Mouse (Mus musculus) splenic B cell, adult 2 months (primary cell): ENCODE measurements around the gene Aim2.
"Not testable (repeated sequence)": the region's sequence is repeated elsewhere in the genome, so short reads cannot be mapped to it uniquely, and the experiment has no call there.

Source experiments
- DNase-seq: peaks from one replicate; pipeline ENCODE4 v3.0.0-alpha.2; 2011; ENCODE audit warnings: low read depth, low spot score
- H3K27me3 ChIP-seq: 2 replicates; pipeline ENCODE4 v1.6.1; 2012; ENCODE audit warnings: mild to moderate bottlenecking, low read length, moderate library complexity, mixed read lengths; ENCODE audit not compliant: control insufficient read depth, poor library complexity, insufficient read depth, severe bottlenecking
- H3K36me3 ChIP-seq: 2 replicates; pipeline ENCODE4 v1.6.1; 2012; ENCODE audit warnings: mild to moderate bottlenecking, low read length, moderate library complexity, mixed read lengths; ENCODE audit not compliant: control insufficient read depth, poor library complexity, insufficient read depth, severe bottlenecking

Gene Aim2

GRCm38 (mm10) chr1:173440681-173441080 is 90.0 kb downstream of the Aim2 start:
- DNase-seq = peak; percentile 49
- Histone ChIP-seq H3K27me3 (no peaks in the 10 kb centered on the region), H3K36me3 (peaks cover 3% of the 10 kb centered on the region; the same call in 1 of the 2 replicates)

GRCm38 (mm10) chr1:173441210-173441609 is 90.5 kb downstream of the Aim2 start:
- no peaks in the 10 kb centered on the region for H3K27me3 ChIP-seq
- peak; percentile 73 for DNase-seq

GRCm38 (mm10) chr1:173443061-173443460 is 92.4 kb downstream of the Aim2 start:
- DNase-seq = no peak
- peaks cover 3% of the 10 kb centered on the region for H3K36me3 ChIP-seq
- no peaks in the 10 kb centered on the region for H3K27me3 ChIP-seq

More at GRCm38 (mm10) chr1:173441210-173441609, 90.5 kb downstream of the Aim2 start:
- H3K36me3 ChIP-seq = peaks cover 3% of the 10 kb centered on the region; the same call in 1 of the 2 replicates

- DNase-seq = peak; percentile 28
- no peaks in the 10 kb centered on the region for H3K27me3 ChIP-seq
- no peaks in the 10 kb centered on the region; the same call in none of the 2 replicates for H3K36me3 ChIP-seq
Measured at GRCm38 (mm10) chr1:173447067-173447466, 96.4 kb downstream of the Aim2 start.

GRCm38 (mm10) chr1:173450621-173451020 is 99.9 kb downstream of the Aim2 start:
- Histone ChIP-seq H3K36me3 (peaks cover 6% of the 10 kb centered on the region), H3K27me3 (no peaks in the 10 kb centered on the region)
- no peak for DNase-seq

GRCm38 (mm10) chr1:173451665-173452064 is 101.0 kb downstream of the Aim2 start:
- no peak for DNase-seq
- Histone ChIP-seq H3K36me3 (peaks cover 6% of the 10 kb centered on the region), H3K27me3 (no peaks in the 10 kb centered on the region)

- Histone ChIP-seq H3K27me3 (no peaks in the 10 kb centered on the region), H3K36me3 (peaks cover 6% of the 10 kb centered on the region; the same call in 1 of the 2 replicates)
- peak; percentile 85 for DNase-seq
Measured at GRCm38 (mm10) chr1:173456139-173456754, 105.6 kb downstream of the Aim2 start.

DNA sequence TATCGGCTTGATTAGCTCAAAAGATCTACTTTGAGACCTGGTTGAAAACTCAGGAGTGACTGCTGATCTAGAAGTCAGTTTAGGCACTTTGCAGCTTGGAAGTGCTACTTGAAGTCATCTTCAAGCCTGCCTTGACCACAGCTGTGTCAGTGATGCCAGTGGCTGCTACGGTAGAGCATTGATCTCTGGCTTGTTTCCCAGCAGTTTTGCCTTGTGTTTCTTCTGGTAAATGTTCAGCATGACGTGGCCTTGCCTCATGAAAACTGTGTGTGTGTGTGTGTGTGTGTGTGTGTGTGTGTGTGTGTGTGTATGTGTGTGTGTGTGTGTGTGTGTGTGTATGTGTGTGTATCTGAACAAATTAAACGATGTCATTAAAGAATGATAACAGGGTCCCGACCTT is 106.1 kb downstream of the Aim2 start:
- H3K36me3 ChIP-seq = peaks cover 6% of the 10 kb centered on the region; the same call in 1 of the 2 replicates
- no peaks in the 10 kb centered on the region for H3K27me3 ChIP-seq
- DNase-seq = no peak

DNA sequence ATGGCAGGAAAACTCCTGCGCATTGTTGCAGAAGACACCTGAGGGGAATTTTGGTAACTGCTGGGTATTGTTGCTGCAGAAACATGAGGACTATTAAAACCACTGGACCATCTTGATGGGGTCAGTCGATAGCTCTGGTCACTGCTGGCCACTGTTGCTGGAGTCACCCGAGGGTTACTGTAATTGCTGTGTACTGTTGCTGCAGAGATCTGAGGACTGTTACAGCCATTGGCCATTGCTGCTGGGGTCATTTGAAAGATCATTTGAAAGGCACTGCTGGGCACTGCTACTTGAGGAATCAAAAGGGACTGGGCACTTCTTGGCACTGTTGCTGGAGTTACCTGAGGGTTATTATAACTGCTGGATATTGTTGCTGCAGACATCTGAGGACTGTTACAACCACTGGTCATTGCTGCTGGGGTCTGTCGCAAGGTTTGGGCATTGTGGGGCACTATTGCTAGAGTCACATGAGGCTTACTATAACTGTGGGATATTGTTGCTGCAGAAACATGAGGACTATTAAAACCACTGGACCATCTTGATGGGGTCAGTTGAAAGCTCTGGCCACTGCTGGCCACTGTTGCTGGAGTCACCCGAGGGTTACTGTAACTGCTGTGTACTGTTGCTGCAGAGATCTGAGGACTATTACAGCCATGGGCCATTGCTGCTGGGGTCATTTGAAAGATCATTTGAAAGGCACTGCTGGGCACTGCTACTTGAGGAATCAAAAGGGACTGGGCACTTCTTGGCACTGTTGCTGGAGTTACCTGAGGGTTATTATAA is 129.9 kb downstream of the Aim2 start:
- not testable (repeated sequence) for H3K36me3 ChIP-seq, H3K27me3 ChIP-seq, DNase-seq

GRCm38 (mm10) chr1:173481182-173481574 is 130.5 kb downstream of the Aim2 start:
- not testable (repeated sequence) for H3K27me3 ChIP-seq, H3K36me3 ChIP-seq, DNase-seq

- DNase-seq = peak; percentile 50
- not testable (repeated sequence) for H3K27me3 ChIP-seq, H3K36me3 ChIP-seq
Measured at GRCm38 (mm10) chr1:173490812-173491480, 140.3 kb downstream of the Aim2 start, which contains the start of gene Ifi206. Gene Ifi206, minus strand, starts transcription at chr1:173491041.

DNA sequence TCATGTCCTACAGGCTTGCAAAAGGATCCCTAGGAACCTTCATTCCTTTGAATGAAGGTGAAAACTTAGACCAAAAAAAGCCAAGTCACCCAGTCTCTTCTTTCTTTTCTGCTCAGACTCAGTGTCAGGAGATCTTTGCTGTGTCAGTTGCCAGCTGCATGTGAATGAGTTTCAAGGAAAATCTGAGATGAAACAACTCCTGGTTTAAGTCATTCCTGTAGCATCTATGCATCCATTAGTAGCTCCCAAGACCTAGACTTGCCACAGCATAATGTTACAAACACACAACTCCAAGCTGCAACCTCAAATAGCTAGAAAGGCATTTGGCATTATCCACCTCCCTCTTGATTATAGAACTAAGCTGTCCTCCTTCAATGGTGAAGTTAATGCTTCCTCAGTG is 140.8 kb downstream of the Aim2 start:
- H3K27me3 ChIP-seq, DNase-seq, H3K36me3 ChIP-seq: not testable (repeated sequence)

- DNase-seq = not testable (repeated sequence)
Measured at GRCm38 (mm10) chr1:173510595-173510994, 159.9 kb downstream of the Aim2 start.

More at GRCm38 (mm10) chr1:173510595-173510994, 159.9 kb downstream of the Aim2 start:
- H3K36me3 ChIP-seq, H3K27me3 ChIP-seq: not testable (repeated sequence)
